10 mouse cellular contexts compared by ENCODE assay signal in the genomic region with DNA sequence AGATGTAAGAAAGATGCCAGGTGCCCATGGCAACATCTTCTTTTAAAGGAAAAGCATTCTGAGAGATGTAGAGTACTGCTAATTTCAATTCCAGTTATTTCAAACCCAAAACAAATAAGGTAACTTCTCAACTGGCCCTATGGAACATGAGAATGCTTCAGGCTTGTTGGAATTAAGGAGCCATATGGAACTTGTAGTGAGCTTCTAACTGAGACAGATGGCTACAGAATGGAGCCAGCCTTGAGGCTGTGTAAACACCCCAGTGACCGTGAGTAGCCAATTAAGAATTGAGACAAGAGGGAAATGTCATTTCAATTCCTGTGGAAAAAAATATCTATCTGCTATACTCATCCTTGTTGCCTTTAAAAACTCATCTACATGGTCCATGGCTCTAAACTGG.
A peak's percentile ranks its signal among the peaks of the same experiment; 100 is the strongest.
DNase-seq lines count a peak whose midpoint lies in the region.
"Had no signal": no experiment of that assay in that cellular context is flagged by ENCODE, and none has a peak within 500 bp of the region (broad histone marks: within the 10 kb centered on the region; RNA-seq: fewer than 3 reads in every experiment).

No protein-coding gene starts in this region.

- peak; percentile 32 for DNase-seq in layer of hippocampus, adult 9-11 months
- DNase-seq in layer of hippocampus, postnatal 36 days, result no peak
- DNase-seq in cerebellum, adult 18-20 months, result peak; percentile 67 to 79
- DNase-seq in embryo, embryonic 9.5 days (ENCODE audit: extremely low spot score), result peak; percentile 8
- peak; percentile 10 to 41 for DNase-seq in left cerebral cortex, postnatal 14 days (ENCODE audit: low spot score in 2 of 2)
- no peak for DNase-seq in natural killer cell, adult 2 months (ENCODE audit: low spot score in 2 of 2)
- no peak for DNase-seq in gastrocnemius, adult 18-20 months (ENCODE audit: low spot score)
- no peak for DNase-seq in ovary, postnatal 14 days (ENCODE audit: low spot score)
- DNase-seq: kidney, adult 2 months; lung, embryonic 14.5 days had no signal

- intact Hi-C loops in left cerebral cortex, postnatal 14 days (cut with DNase I), result no loop called here

Comparison
In these comparisons a context has a peak if more than half of its experiments do, and no peak if none do; other contexts are left out.
1. DNase-seq: peak in layer of hippocampus, adult 9-11 months (single experiment), cerebellum, adult 18-20 months (2 of 2), embryo, embryonic 9.5 days (single experiment) and left cerebral cortex, postnatal 14 days (2 of 2); none in layer of hippocampus, postnatal 36 days (0 of 2), natural killer cell, adult 2 months (0 of 2), gastrocnemius, adult 18-20 months (single experiment) and ovary, postnatal 14 days (single experiment).